In genomic region chr15:99664600-99665451, GRCm38 (mm10) we compare ENCODE assay signal across 9 mouse cellular contexts. TPM values are rescaled to one million over a fixed set of nuclear protein-coding genes. Genes with fewer than 3 reads are reported as not detected.
DNase-seq lines count a peak whose midpoint lies in the region; ATAC-seq and TF ChIP-seq lines count a peak whose summit lies in the region.
"Had no signal": no experiment of that assay in that cellular context is flagged by ENCODE, and none has a peak within 500 bp of the region (broad histone marks: within the 10 kb centered on the region; RNA-seq: fewer than 3 reads in every experiment).

No protein-coding gene starts in this region.

- DNase-seq in MEL-GATA-1-ER (ENCODE audit: extremely low read depth, low read depth) = peak; percentile 100
- peak; percentile 95 for DNase-seq in brain, embryonic 14.5 days (ENCODE audit: low read depth)
- DNase-seq in layer of hippocampus, adult 8-10 months (ENCODE audit: low spot score in 2 of 2) = peak; percentile 73 to 78
- DNase-seq in thymus, postnatal 36 days = no peak

- peak overlapping the region; percentile 69 for H3K27ac ChIP-seq in heart, embryonic 15.5 days
- H3K27ac ChIP-seq in lung, embryonic 15.5 days = peak overlapping the region; percentile 41; the same call in 1 of the 2 replicates

- peaks cover 44% of the 10 kb centered on the region for H3K27me3 ChIP-seq in heart, embryonic 15.5 days
- H3K27me3 ChIP-seq in lung, embryonic 15.5 days = peaks cover 63% of the 10 kb centered on the region

- peak overlapping the region; percentile 49 for H3K9ac ChIP-seq in heart, embryonic 15.5 days
- peak overlapping the region; percentile 38 for H3K9ac ChIP-seq in lung, embryonic 15.5 days

- H3K4me2 ChIP-seq in heart, embryonic 15.5 days = peak overlapping the region; percentile 87
- H3K4me2 ChIP-seq in lung, embryonic 15.5 days = peak overlapping the region; percentile 93

- H3K36me3 ChIP-seq in heart, embryonic 15.5 days = no peaks in the 10 kb centered on the region
- H3K36me3 ChIP-seq in lung, embryonic 15.5 days = no peaks in the 10 kb centered on the region

- TF ChIP-seq CTCF in brain, embryonic 14.5 days (IDR thresholded peaks at IDR 0.05; ENCODE audit: borderline replicate concordance, extremely low read depth, insufficient read depth, insufficient read length) = no peak

- H3K4me3 ChIP-seq in heart, embryonic 15.5 days = peak overlapping the region; percentile 50
- H3K4me3 ChIP-seq in lung, embryonic 15.5 days = peak overlapping the region; percentile 44

- no peaks in the 10 kb centered on the region for H3K9me3 ChIP-seq in heart, embryonic 15.5 days (replicated peaks)
- H3K9me3 ChIP-seq in lung, embryonic 15.5 days = no peaks in the 10 kb centered on the region

- H3K4me1 ChIP-seq in heart, embryonic 15.5 days (replicated peaks) = peaks cover 22% of the 10 kb centered on the region
- peaks cover 14% of the 10 kb centered on the region for H3K4me1 ChIP-seq in lung, embryonic 15.5 days

- ATAC-seq in erythroblast, adult 5-6 weeks (replicated peaks; ENCODE audit: low FRiP score, poor library complexity, severe bottlenecking) = peak; percentile 56; the same call in 1 of the 2 replicates
- peak; percentile 87 for ATAC-seq in heart, embryonic 15.5 days (replicated peaks; ENCODE audit: insufficient number of reproducible peaks, insufficient read depth, low FRiP score, low read depth)
- peak; percentile 77 for ATAC-seq in lung, embryonic 15.5 days (ENCODE audit: borderline replicate concordance, extremely low read depth, low FRiP score, low TSS enrichment)
- peak; percentile 31; the same call in 1 of the 2 replicates for ATAC-seq in neutrophil, adult 5-6 weeks (ENCODE audit: extremely low read depth, insufficient number of reproducible peaks, low FRiP score, poor library complexity, severe bottlenecking)

- WGBS in heart, embryonic 15.5 days = 1% methylated on average over 51 of the region's 52 CpGs
- under 1% methylated on average over 51 of the region's 52 CpGs for whole genome bisulfite sequencing in lung, embryonic 15.5 days

- no peak; the same call in 1 of the 2 replicates for TF ChIP-seq POLR2A in brain, embryonic 14.5 days (IDR thresholded peaks at IDR 0.05; ENCODE audit: borderline replicate concordance, extremely low read depth, insufficient read depth, insufficient read length, poor library complexity, severe bottlenecking)

RNA-seq across cellular contexts. Expression of gene Asic1, which starts 5.3 kb away (rescaled TPM):
- 81.2 and 114 TPM in 2 replicates for polyA plus RNA-seq in brain, embryonic 14.5 days (2012; rRNA removed)
- not detected in 2 replicates for total RNA-seq in erythroblast, adult 5-6 weeks (2015; ENCODE audit: low replicate concordance)
- total RNA-seq in erythroblast, adult 5-6 weeks (2017; ENCODE audit: low replicate concordance) = not detected in 2 replicates
- polyA plus RNA-seq in heart, embryonic 15.5 days (2015; fragmentation: Nextera tagmentation; extraction: Ambion mirVana) = 1.4 and 2.4 TPM in 2 replicates
- 10 to 100 TPM; 29.0 to 38.6 (median 34.0) TPM for total RNA-seq in layer of hippocampus, adult 8-10 months (2022)
- polyA plus RNA-seq in lung, embryonic 15.5 days (2015; fragmentation: Nextera tagmentation; extraction: Ambion mirVana) = 1.4 and 1.8 TPM in 2 replicates
- 0.23 TPM in 1 of 2 replicates, not detected in the other for total RNA-seq in neutrophil, adult 5-6 weeks (2017)

RNA-seq across cellular contexts. Expression of gene Racgap1, which starts 13.4 kb away (rescaled TPM):
- 83.0 and 118 TPM in 2 replicates for polyA plus RNA-seq in brain, embryonic 14.5 days (2012; rRNA removed)
- 34.9 and 47.3 TPM in 2 replicates for total RNA-seq in erythroblast, adult 5-6 weeks (2015; ENCODE audit: low replicate concordance)
- 39.6 and 46.4 TPM in 2 replicates for total RNA-seq in erythroblast, adult 5-6 weeks (2017; ENCODE audit: low replicate concordance)
- polyA plus RNA-seq in heart, embryonic 15.5 days (2015; fragmentation: Nextera tagmentation; extraction: Ambion mirVana) = 112 and 125 TPM in 2 replicates
- total RNA-seq in layer of hippocampus, adult 8-10 months (2022) = 1 to 10 TPM; 4.0 to 6.1 (median 4.8) TPM
- 174 and 186 TPM in 2 replicates for polyA plus RNA-seq in lung, embryonic 15.5 days (2015; fragmentation: Nextera tagmentation; extraction: Ambion mirVana)
- 6.6 and 8.5 TPM in 2 replicates for total RNA-seq in neutrophil, adult 5-6 weeks (2017)

RNA-seq across cellular contexts. Expression of gene Smarcd1, which starts 37.1 kb away (rescaled TPM):
- polyA plus RNA-seq in brain, embryonic 14.5 days (2012; rRNA removed) = 201 and 211 TPM in 2 replicates
- total RNA-seq in erythroblast, adult 5-6 weeks (2015; ENCODE audit: low replicate concordance) = 4.8 and 13.3 TPM in 2 replicates
- 3.9 and 14.8 TPM in 2 replicates for total RNA-seq in erythroblast, adult 5-6 weeks (2017; ENCODE audit: low replicate concordance)
- 17.7 and 24.7 TPM in 2 replicates for polyA plus RNA-seq in heart, embryonic 15.5 days (2015; fragmentation: Nextera tagmentation; extraction: Ambion mirVana)
- 100 to 1,000 TPM; 106 to 125 (median 113) TPM for total RNA-seq in layer of hippocampus, adult 8-10 months (2022)
- polyA plus RNA-seq in lung, embryonic 15.5 days (2015; fragmentation: Nextera tagmentation; extraction: Ambion mirVana) = 41.1 and 50.7 TPM in 2 replicates
- 28.9 and 29.6 TPM in 2 replicates for total RNA-seq in neutrophil, adult 5-6 weeks (2017)

RNA-seq across cellular contexts. Expression of gene Gm17349, which starts 40.5 kb away (rescaled TPM):
- polyA plus RNA-seq in brain, embryonic 14.5 days (2012; rRNA removed) = 0.86 TPM in 1 of 2 replicates, not detected in the other
- not detected in 2 replicates for total RNA-seq in erythroblast, adult 5-6 weeks (2015; ENCODE audit: low replicate concordance)
- total RNA-seq in erythroblast, adult 5-6 weeks (2017; ENCODE audit: low replicate concordance) = not detected in 2 replicates
- polyA plus RNA-seq in heart, embryonic 15.5 days (2015; fragmentation: Nextera tagmentation; extraction: Ambion mirVana) = not detected in 2 replicates
- 1 to 10 TPM; 4.6 to 6.4 (median 5.5) TPM for total RNA-seq in layer of hippocampus, adult 8-10 months (2022)
- polyA plus RNA-seq in lung, embryonic 15.5 days (2015; fragmentation: Nextera tagmentation; extraction: Ambion mirVana) = not detected in 2 replicates
- total RNA-seq in neutrophil, adult 5-6 weeks (2017) = not detected in 2 replicates
- polyA plus RNA-seq: large intestine, adult 2 months had no signal

RNA-seq across cellular contexts. Expression of gene Gpd1, which starts 52.5 kb away (rescaled TPM):
- polyA plus RNA-seq in brain, embryonic 14.5 days (2012; rRNA removed) = 3.4 and 4.5 TPM in 2 replicates
- total RNA-seq in erythroblast, adult 5-6 weeks (2015; ENCODE audit: low replicate concordance) = 0.19 and 0.63 TPM in 2 replicates
- 2.1 and 3.6 TPM in 2 replicates for total RNA-seq in erythroblast, adult 5-6 weeks (2017; ENCODE audit: low replicate concordance)
- polyA plus RNA-seq in heart, embryonic 15.5 days (2015; fragmentation: Nextera tagmentation; extraction: Ambion mirVana) = 1.6 and 2.2 TPM in 2 replicates
- 100 to 1,000 TPM; 102 to 138 (median 117) TPM for total RNA-seq in layer of hippocampus, adult 8-10 months (2022)
- polyA plus RNA-seq in lung, embryonic 15.5 days (2015; fragmentation: Nextera tagmentation; extraction: Ambion mirVana) = 0.82 and 1.1 TPM in 2 replicates
- 1.1 TPM in 1 of 2 replicates, not detected in the other for total RNA-seq in neutrophil, adult 5-6 weeks (2017)

Comparison
In these comparisons a context has a peak if more than half of its experiments do, and no peak if none do; other contexts are left out.
1. DNase-seq: peak in MEL-GATA-1-ER (single experiment), brain, embryonic 14.5 days (single experiment) and layer of hippocampus, adult 8-10 months (2 of 2); none in thymus, postnatal 36 days (0 of 2).
2. ATAC-seq: peak in every context shown above with its lines; median percentile 87 in heart, embryonic 15.5 days; 77 in lung, embryonic 15.5 days; 56 in erythroblast, adult 5-6 weeks; 31 in neutrophil, adult 5-6 weeks.
3. RNA of gene Asic1, which starts 5.3 kb away (total RNA-seq): 29.0 to 38.6 TPM in layer of hippocampus, adult 8-10 months; 0.23 TPM in neutrophil, adult 5-6 weeks and not detected in erythroblast, adult 5-6 weeks; every median in the first group is over 10 times any median in the second.